9 mouse cellular contexts compared by ENCODE assay signal in the genomic region with DNA sequence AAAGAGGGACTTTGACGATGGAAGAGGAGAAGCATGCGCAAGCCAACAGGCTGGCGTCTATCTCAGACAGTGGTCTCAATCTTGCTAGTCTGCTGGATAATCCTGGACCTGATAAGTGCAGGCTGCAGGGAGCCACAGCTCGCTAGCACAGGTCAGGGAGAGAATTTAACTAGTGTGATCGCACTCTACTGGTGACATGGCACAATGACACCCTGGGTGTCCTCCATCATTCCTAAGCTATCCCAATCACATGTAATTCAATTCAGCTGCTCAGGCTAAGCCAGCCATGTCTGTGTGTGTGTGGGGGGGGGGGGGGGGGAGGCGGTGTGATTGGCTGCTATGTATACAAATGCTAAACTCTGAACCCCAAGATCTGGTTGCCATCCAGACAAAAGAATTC. TPM values are rescaled to one million over a fixed set of nuclear protein-coding genes. Genes with fewer than 3 reads are reported as not detected.
A peak's percentile ranks its signal among the peaks of the same experiment; 100 is the strongest.
DNase-seq lines count a peak whose midpoint lies in the region; ATAC-seq and TF ChIP-seq lines count a peak whose summit lies in the region.
"Had no signal": no experiment of that assay in that cellular context is flagged by ENCODE, and none has a peak within 500 bp of the region (broad histone marks: within the 10 kb centered on the region; RNA-seq: fewer than 3 reads in every experiment).

No protein-coding gene starts in this region.

- H3K36me3 ChIP-seq in E14TG2a.4 (ENCODE audit: insufficient read depth, low read length), result no peaks in the 10 kb centered on the region
- no peaks in the 10 kb centered on the region for H3K36me3 ChIP-seq in hindbrain, embryonic 13.5 days
- no peaks in the 10 kb centered on the region for H3K36me3 ChIP-seq in limb, embryonic 11.5 days (ENCODE audit: control insufficient read depth, insufficient read depth, low read length)
- no peaks in the 10 kb centered on the region for H3K36me3 ChIP-seq in neural tube, embryonic 13.5 days

- peak; percentile 86 for TF ChIP-seq CTCF in E14TG2a.4 (conservative IDR thresholded peaks at IDR 0.05; ENCODE audit: low read length)

- no peak overlapping the region for H3K27ac ChIP-seq in hindbrain, embryonic 13.5 days
- H3K27ac ChIP-seq in limb, embryonic 11.5 days (replicated peaks; ENCODE audit: low read depth, low read length), result no peak overlapping the region
- no peak overlapping the region for H3K27ac ChIP-seq in neural tube, embryonic 13.5 days (replicated peaks)

- H3K27me3 ChIP-seq in E14TG2a.4 (ENCODE audit: insufficient read depth, low read length), result no peaks in the 10 kb centered on the region
- H3K27me3 ChIP-seq in hindbrain, embryonic 13.5 days, result peaks cover 5% of the 10 kb centered on the region
- H3K27me3 ChIP-seq in limb, embryonic 11.5 days (ENCODE audit: control insufficient read depth, insufficient read depth, low read length), result no peaks in the 10 kb centered on the region
- H3K27me3 ChIP-seq in neural tube, embryonic 13.5 days, result no peaks in the 10 kb centered on the region; the same call in 1 of the 2 replicates

- H3K9ac ChIP-seq in hindbrain, embryonic 13.5 days, result no peak overlapping the region
- no peak overlapping the region for H3K9ac ChIP-seq in limb, embryonic 11.5 days (ENCODE audit: low read length)
- H3K9ac ChIP-seq in neural tube, embryonic 13.5 days, result no peak overlapping the region

- no peaks in the 10 kb centered on the region for H3K9me3 ChIP-seq in E14TG2a.4 (ENCODE audit: low read length)
- no peaks in the 10 kb centered on the region for H3K9me3 ChIP-seq in hindbrain, embryonic 13.5 days
- no peaks in the 10 kb centered on the region for H3K9me3 ChIP-seq in limb, embryonic 11.5 days (ENCODE audit: control insufficient read depth, low read length)
- H3K9me3 ChIP-seq in neural tube, embryonic 13.5 days, result no peaks in the 10 kb centered on the region

- peak overlapping the region; percentile 68; the same call in 1 of the 2 replicates for H3K4me3 ChIP-seq in E14TG2a.4 (replicated peaks; ENCODE audit: low read length)
- no peak overlapping the region for H3K4me3 ChIP-seq in hindbrain, embryonic 13.5 days
- H3K4me3 ChIP-seq in limb, embryonic 11.5 days (ENCODE audit: low read depth, low read length), result no peak overlapping the region
- no peak overlapping the region for H3K4me3 ChIP-seq in neural tube, embryonic 13.5 days

- no peak overlapping the region for H3K4me2 ChIP-seq in hindbrain, embryonic 13.5 days
- H3K4me2 ChIP-seq in limb, embryonic 11.5 days (ENCODE audit: low read depth, severe bottlenecking), result no peak overlapping the region
- no peak overlapping the region for H3K4me2 ChIP-seq in neural tube, embryonic 13.5 days

- 6% methylated on average over 6 of the region's 6 CpGs for WGBS in hindbrain, embryonic 13.5 days
- 9% methylated on average over 6 of the region's 6 CpGs for WGBS in limb, embryonic 11.5 days
- WGBS in neural tube, embryonic 13.5 days, result 9% methylated on average over 5 of the region's 6 CpGs

- intact Hi-C loops in heart, postnatal 36 days (cut with DNase I), result loop anchor here (2.0 to 10.0 kb wide), 4 partner anchors 33 to 137 kb away; no protein-coding TSS in a partner anchor

- H3K4me1 ChIP-seq in E14TG2a.4 (replicated peaks; ENCODE audit: low read depth, low read length), result peaks cover 56% of the 10 kb centered on the region
- H3K4me1 ChIP-seq in hindbrain, embryonic 13.5 days (replicated peaks), result peaks cover 8% of the 10 kb centered on the region
- peaks cover 4% of the 10 kb centered on the region; the same call in 1 of the 2 replicates for H3K4me1 ChIP-seq in limb, embryonic 11.5 days (ENCODE audit: control insufficient read depth, insufficient read depth, low read length)
- H3K4me1 ChIP-seq in neural tube, embryonic 13.5 days (replicated peaks), result peaks cover 9% of the 10 kb centered on the region; the same call in 1 of the 2 replicates

- peak; percentile 25 to 43 for DNase-seq in heart, adult 18-20 months
- DNase-seq in heart, postnatal 36 days, result no peak
- peak; percentile 25 for DNase-seq in limb, embryonic 11.5 days (ENCODE audit: low spot score)

- peak; percentile 69 for ATAC-seq in common myeloid progenitor, adult 5-6 weeks (replicated peaks; ENCODE audit: low read depth, poor library complexity, severe bottlenecking)
- ATAC-seq in hindbrain, embryonic 13.5 days (ENCODE audit: low FRiP score), result peak; percentile 72
- no peak for ATAC-seq in limb, embryonic 11.5 days (ENCODE audit: insufficient number of reproducible peaks, low FRiP score, low TSS enrichment, low read depth)
- peak; percentile 59 for ATAC-seq in neural tube, embryonic 13.5 days (ENCODE audit: low read depth)
- no peak for ATAC-seq in erythroid progenitor cell, adult 5-6 weeks (replicated peaks; ENCODE audit: low FRiP score, poor library complexity, severe bottlenecking)

RNA-seq across cellular contexts. Expression of a gene that starts 6.6 kb away (rescaled TPM):
- not detected for total RNA-seq in heart, adult 18-20 months (2021)
- total RNA-seq in heart, postnatal 36 days (2021), result not detected
- not detected in 2 replicates for total RNA-seq in common myeloid progenitor, adult 5-6 weeks (2017)
- polyA plus RNA-seq in hindbrain, embryonic 13.5 days (2015; fragmentation: Nextera tagmentation; extraction: Ambion mirVana), result not detected in 2 replicates
- not detected in 2 replicates for polyA plus RNA-seq in limb, embryonic 11.5 days (2014; fragmentation: Nextera tagmentation; extraction: Ambion mirVana)
- not detected in 2 replicates for polyA plus RNA-seq in neural tube, embryonic 13.5 days (2015; fragmentation: Nextera tagmentation; extraction: Ambion mirVana)
- total RNA-seq in erythroid progenitor cell, adult 5-6 weeks (2015; ENCODE audit: low replicate concordance), result not detected in 2 replicates
- total RNA-seq in erythroid progenitor cell, adult 5-6 weeks (2017; ENCODE audit: low replicate concordance), result not detected in 2 replicates
- total RNA-seq: layer of hippocampus, adult 8-10 months had no signal

RNA-seq across cellular contexts. Expression of a gene that starts 31.3 kb away (rescaled TPM):
- 10 to 100 TPM; 86.9 to 95.7 TPM for total RNA-seq in heart, adult 18-20 months (2021)
- total RNA-seq in heart, postnatal 36 days (2021), result 100 to 1,000 TPM in 1 of 2 experiments, 10 to 100 TPM in 1; 81.8 to 110 TPM
- not detected in 2 replicates for total RNA-seq in common myeloid progenitor, adult 5-6 weeks (2017)
- polyA plus RNA-seq in hindbrain, embryonic 13.5 days (2015; fragmentation: Nextera tagmentation; extraction: Ambion mirVana), result 1.9 and 2.3 TPM in 2 replicates
- polyA plus RNA-seq in limb, embryonic 11.5 days (2014; fragmentation: Nextera tagmentation; extraction: Ambion mirVana), result 1.9 and 2.1 TPM in 2 replicates
- polyA plus RNA-seq in neural tube, embryonic 13.5 days (2015; fragmentation: Nextera tagmentation; extraction: Ambion mirVana), result 1.9 and 2.6 TPM in 2 replicates
- total RNA-seq in erythroid progenitor cell, adult 5-6 weeks (2015; ENCODE audit: low replicate concordance), result not detected in 2 replicates
- total RNA-seq in erythroid progenitor cell, adult 5-6 weeks (2017; ENCODE audit: low replicate concordance), result 0.08 TPM in 1 of 2 replicates, not detected in the other

RNA-seq across cellular contexts. Expression of a gene that starts 46.3 kb away (rescaled TPM):
- total RNA-seq in heart, adult 18-20 months (2021), result 10 to 100 TPM; 23.9 to 30.9 TPM
- 10 to 100 TPM; 25.3 to 26.7 TPM for total RNA-seq in heart, postnatal 36 days (2021)
- 40.0 and 44.7 TPM in 2 replicates for total RNA-seq in common myeloid progenitor, adult 5-6 weeks (2017)
- polyA plus RNA-seq in hindbrain, embryonic 13.5 days (2015; fragmentation: Nextera tagmentation; extraction: Ambion mirVana), result 28.4 and 33.0 TPM in 2 replicates
- 36.8 and 38.2 TPM in 2 replicates for polyA plus RNA-seq in limb, embryonic 11.5 days (2014; fragmentation: Nextera tagmentation; extraction: Ambion mirVana)
- 25.1 and 30.5 TPM in 2 replicates for polyA plus RNA-seq in neural tube, embryonic 13.5 days (2015; fragmentation: Nextera tagmentation; extraction: Ambion mirVana)
- total RNA-seq in erythroid progenitor cell, adult 5-6 weeks (2015; ENCODE audit: low replicate concordance), result 36.0 and 58.7 TPM in 2 replicates
- 23.4 and 41.2 TPM in 2 replicates for total RNA-seq in erythroid progenitor cell, adult 5-6 weeks (2017; ENCODE audit: low replicate concordance)

RNA-seq across cellular contexts. Expression of a gene that starts 48.9 kb away (rescaled TPM):
- not detected for total RNA-seq in heart, adult 18-20 months (2021)
- under 1 TPM; 0.06 to 0.14 TPM for total RNA-seq in heart, postnatal 36 days (2021)
- 2.0 and 3.0 TPM in 2 replicates for total RNA-seq in common myeloid progenitor, adult 5-6 weeks (2017)
- polyA plus RNA-seq in hindbrain, embryonic 13.5 days (2015; fragmentation: Nextera tagmentation; extraction: Ambion mirVana), result 0.78 and 0.91 TPM in 2 replicates
- 3.2 and 3.8 TPM in 2 replicates for polyA plus RNA-seq in limb, embryonic 11.5 days (2014; fragmentation: Nextera tagmentation; extraction: Ambion mirVana)
- 1.2 and 1.3 TPM in 2 replicates for polyA plus RNA-seq in neural tube, embryonic 13.5 days (2015; fragmentation: Nextera tagmentation; extraction: Ambion mirVana)
- total RNA-seq in erythroid progenitor cell, adult 5-6 weeks (2015; ENCODE audit: low replicate concordance), result 1.1 and 4.6 TPM in 2 replicates
- total RNA-seq in erythroid progenitor cell, adult 5-6 weeks (2017; ENCODE audit: low replicate concordance), result 3.3 and 11.9 TPM in 2 replicates

Comparison
In these comparisons a context has a peak if more than half of its experiments do, and no peak if none do; other contexts are left out.
1. DNase-seq: peak in heart, adult 18-20 months (2 of 2) and limb, embryonic 11.5 days (single experiment); none in heart, postnatal 36 days (0 of 2).
2. ATAC-seq: peak in common myeloid progenitor, adult 5-6 weeks (single experiment), hindbrain, embryonic 13.5 days (single experiment) and neural tube, embryonic 13.5 days (single experiment); none in limb, embryonic 11.5 days (single experiment) and erythroid progenitor cell, adult 5-6 weeks (single experiment).
3. RNA of a gene that starts 31.3 kb away (total RNA-seq): 81.8 to 110 TPM in heart, postnatal 36 days and 86.9 to 95.7 TPM in heart, adult 18-20 months; 0.08 TPM in erythroid progenitor cell, adult 5-6 weeks and not detected in common myeloid progenitor, adult 5-6 weeks; every median in the first group is over 10 times any median in the second.